Mouse (Mus musculus) midbrain, embryonic 10.5 days (tissue): ENCODE results near the gene Map3k4. TPM values are rescaled to one million over a fixed set of nuclear protein-coding genes. Genes with fewer than 3 reads are reported as not detected.
"Not testable (repeated sequence)": the region's sequence is repeated elsewhere in the genome, so short reads cannot be mapped to it uniquely, and the experiment has no call there.

Experiments used
- DNase-seq: peaks from one replicate; pipeline ENCODE4 v3.0.0-alpha.2; 2017; ENCODE audit warnings: low spot score
- H3K27ac ChIP-seq: fragments of 300-500 bp; sonication (generic); replicated peaks from 2 replicates; pipeline ENCODE4 v1.5.1; 2016; ENCODE audit warnings: mild to moderate bottlenecking
- H3K27me3 ChIP-seq: fragments of 300-500 bp; sonication (generic); 2 replicates; pipeline ENCODE4 v1.6.1; 2016; ENCODE audit warnings: low read depth, mild to moderate bottlenecking; ENCODE audit not compliant: poor library complexity, severe bottlenecking
- H3K36me3 ChIP-seq: fragments of 300-500 bp; sonication (generic); 2 replicates; pipeline ENCODE4 v1.6.1; 2016; ENCODE audit warnings: mild to moderate bottlenecking, moderate library complexity
- H3K4me1 ChIP-seq: fragments of 300-500 bp; sonication (generic); 2 replicates; pipeline ENCODE4 v1.6.1; 2016
- H3K4me3 ChIP-seq: fragments of 300-500 bp; sonication (generic); 2 replicates; pipeline ENCODE4 v1.5.1; 2016; ENCODE audit warnings: mild to moderate bottlenecking, moderate library complexity
- H3K9me3 ChIP-seq: fragments of 300-500 bp; sonication (generic); replicated peaks from 2 replicates; pipeline ENCODE4 v1.6.1; 2016; ENCODE audit warnings: mild to moderate bottlenecking
- WGBS: fragments of 180-500 bp; shearing (Covaris S2); methylation state at CpG from one replicate; pipeline ENCODE4 v1.1.7; 2016; 5-methylcytosine and 5-hydroxymethylcytosine counted together
- polyA plus RNA-seq: library from polyadenylated mRNA; unstranded; fragments of >200 nt; fragmentation: Nextera tagmentation; extraction: Ambion mirVana; gene quantifications from 2 replicates; pipeline ENCODE4 v1.2.1, GENCODE M21; 2016

Map3k4 gene
- polyA plus RNA-seq, 1 experiment from 2014 or later = 45.3 TPM

DNA sequence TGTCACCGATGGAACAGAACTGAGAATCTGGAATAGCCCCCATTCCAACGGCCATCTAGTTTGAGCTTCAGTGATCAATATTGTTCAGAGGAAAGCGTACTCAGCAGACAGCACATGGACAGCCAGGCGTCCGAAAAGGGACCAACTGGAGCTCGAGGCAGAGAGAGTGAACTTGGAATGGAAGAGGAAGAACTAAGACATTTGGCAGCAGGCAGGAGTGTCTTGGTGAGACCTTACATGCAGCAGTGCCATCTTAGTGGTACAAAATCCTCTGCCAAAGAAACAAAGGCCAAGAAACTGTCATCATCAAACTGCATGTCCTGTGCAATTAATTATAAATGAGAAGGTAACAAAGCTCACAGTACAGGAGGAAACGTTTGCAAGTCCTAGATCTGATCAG is 19.2 kb downstream of the Map3k4 start:
- H3K36me3 ChIP-seq = no peaks in the 10 kb centered on the region
- 90% methylated on average over 7 of the region's 7 CpGs for WGBS
- no peak overlapping the region for H3K4me3 ChIP-seq
- no peak for DNase-seq
- no peaks in the 10 kb centered on the region for H3K27me3 ChIP-seq
- H3K4me1 ChIP-seq = peaks cover 20% of the 10 kb centered on the region
- H3K27ac ChIP-seq = no peak overlapping the region
- H3K9me3 ChIP-seq = no peaks in the 10 kb centered on the region

DNA sequence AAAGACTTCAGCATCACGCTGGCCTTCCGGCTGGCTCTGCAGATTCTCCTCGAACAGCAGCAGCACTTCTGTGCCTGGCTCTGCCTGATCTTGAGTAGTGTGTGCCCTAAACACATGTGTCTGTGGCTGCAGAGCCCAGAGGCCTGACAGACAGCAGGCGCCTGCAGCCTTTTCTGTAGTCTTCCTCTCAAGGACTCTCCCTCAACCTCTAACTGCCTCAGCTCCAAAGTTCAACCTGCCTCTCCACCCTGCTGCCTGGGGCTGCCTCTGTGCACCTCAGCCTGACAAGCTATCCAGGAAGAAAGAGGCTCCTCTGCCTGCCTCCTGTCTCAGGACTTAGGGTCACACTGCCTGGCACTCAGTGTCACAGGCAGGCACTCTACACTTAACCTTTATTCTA is 20.6 kb downstream of the Map3k4 start:
- H3K9me3 ChIP-seq = no peaks in the 10 kb centered on the region
- peaks cover 28% of the 10 kb centered on the region for H3K4me1 ChIP-seq
- H3K36me3 ChIP-seq = no peaks in the 10 kb centered on the region
- WGBS = 94% methylated on average over 4 of the region's 4 CpGs
- no peaks in the 10 kb centered on the region for H3K27me3 ChIP-seq
- no peak for DNase-seq
- no peak overlapping the region for H3K4me3 ChIP-seq
- no peak overlapping the region for H3K27ac ChIP-seq

DNA sequence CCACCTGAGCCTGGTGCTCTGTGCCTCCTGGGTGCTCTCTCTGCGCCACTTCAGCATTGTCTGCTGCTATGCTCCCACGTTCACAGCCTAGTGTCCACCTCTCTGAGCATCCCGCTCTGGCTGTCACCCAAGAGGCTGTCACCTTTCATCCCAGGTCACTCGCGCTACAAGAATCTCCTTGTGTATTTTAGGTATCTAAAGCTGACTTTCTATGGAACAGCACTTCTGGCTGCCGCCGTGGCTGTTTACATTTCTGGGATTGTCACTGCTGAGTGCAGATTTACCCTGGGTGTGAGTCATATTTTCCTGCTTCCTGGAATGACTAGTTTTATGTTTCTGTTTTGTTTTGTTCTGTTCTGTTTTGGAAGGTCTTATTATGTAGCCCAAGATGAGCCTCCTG is 21.3 kb downstream of the Map3k4 start:
- Histone ChIP-seq H3K9me3 (no peaks in the 10 kb centered on the region), H3K36me3 (no peaks in the 10 kb centered on the region), H3K27me3 (no peaks in the 10 kb centered on the region), H3K27ac (no peak overlapping the region), H3K4me1 (peaks cover 24% of the 10 kb centered on the region), H3K4me3 (no peak overlapping the region)
- no peak for DNase-seq
- WGBS = 86% methylated on average over 7 of the region's 7 CpGs

DNA sequence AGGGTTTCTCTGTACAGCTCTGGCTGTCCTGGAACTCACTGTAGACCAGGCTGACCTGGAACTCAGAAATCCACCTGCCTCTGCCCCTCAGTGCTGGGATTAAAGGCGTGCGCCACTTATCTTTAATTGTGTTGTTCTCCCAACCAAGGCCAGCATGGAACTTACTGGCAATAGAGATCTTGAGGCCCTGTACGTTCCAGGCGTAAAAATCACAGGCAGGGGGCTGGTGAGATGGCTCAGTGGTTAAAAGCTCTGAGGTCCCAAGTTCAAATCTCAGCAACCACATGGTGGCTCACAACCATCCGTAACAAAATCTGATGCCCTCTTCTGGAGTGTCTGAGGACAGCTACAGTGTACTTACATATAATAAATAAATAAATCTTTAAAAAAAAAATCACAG is 22.7 kb downstream of the Map3k4 start:
- not testable (repeated sequence) for DNase-seq, H3K4me3 ChIP-seq, H3K27me3 ChIP-seq, H3K36me3 ChIP-seq, H3K9me3 ChIP-seq, H3K27ac ChIP-seq
- 93% methylated on average over 5 of the region's 5 CpGs for WGBS
- peaks cover 19% of the 10 kb centered on the region for H3K4me1 ChIP-seq

DNA sequence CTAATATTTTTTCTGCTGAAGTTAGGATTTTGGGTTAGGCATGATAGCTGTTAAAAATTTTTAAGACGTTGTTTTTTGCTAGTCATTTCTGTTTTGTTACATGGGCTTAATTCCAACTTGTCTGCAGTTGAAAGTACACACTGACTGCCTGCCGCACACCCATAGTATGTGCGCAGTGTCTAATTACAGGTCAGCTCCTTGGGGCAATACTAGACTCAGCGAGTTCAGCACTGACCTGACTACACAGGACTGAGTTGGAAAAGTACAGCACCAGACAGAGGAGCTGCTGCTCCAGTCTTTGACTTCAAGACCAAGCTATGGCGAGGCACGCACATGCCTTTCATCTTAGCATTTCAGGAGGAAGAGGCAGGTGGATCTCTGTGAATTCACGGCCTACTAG is 24.2 kb downstream of the Map3k4 start:
- Histone ChIP-seq H3K4me1 (peaks cover 22% of the 10 kb centered on the region), H3K36me3 (no peaks in the 10 kb centered on the region), H3K4me3 (no peak overlapping the region), H3K27ac (no peak overlapping the region), H3K9me3 (no peaks in the 10 kb centered on the region), H3K27me3 (no peaks in the 10 kb centered on the region)
- WGBS = 93% methylated on average over 7 of the region's 7 CpGs
- no peak for DNase-seq

DNA sequence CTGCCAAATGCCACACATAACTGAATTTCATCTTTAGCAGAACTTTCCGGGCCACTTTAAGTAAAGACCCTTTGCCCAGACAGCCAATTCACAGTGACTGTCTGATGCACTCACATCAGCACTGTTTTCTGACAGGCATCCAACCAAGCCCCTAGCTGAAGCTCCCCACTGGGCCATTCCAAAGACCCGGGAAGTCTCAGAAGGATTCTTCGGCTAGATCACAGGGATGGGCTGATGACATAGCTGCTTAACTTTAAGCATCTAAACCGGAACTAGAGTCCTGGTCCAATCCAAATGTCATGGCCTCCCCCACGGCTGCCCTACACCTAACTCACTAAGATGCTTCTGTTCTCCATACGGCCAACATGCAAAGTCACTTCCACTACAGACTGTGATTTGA is 25.0 kb downstream of the Map3k4 start:
- 83% methylated on average over 6 of the region's 6 CpGs for WGBS
- Histone ChIP-seq H3K27ac (no peak overlapping the region), H3K9me3 (peaks cover 4% of the 10 kb centered on the region; the same call in 1 of the 2 replicates), H3K4me3 (no peak overlapping the region), H3K4me1 (peaks cover 22% of the 10 kb centered on the region), H3K36me3 (peaks cover 6% of the 10 kb centered on the region), H3K27me3 (no peaks in the 10 kb centered on the region)
- no peak for DNase-seq

DNA sequence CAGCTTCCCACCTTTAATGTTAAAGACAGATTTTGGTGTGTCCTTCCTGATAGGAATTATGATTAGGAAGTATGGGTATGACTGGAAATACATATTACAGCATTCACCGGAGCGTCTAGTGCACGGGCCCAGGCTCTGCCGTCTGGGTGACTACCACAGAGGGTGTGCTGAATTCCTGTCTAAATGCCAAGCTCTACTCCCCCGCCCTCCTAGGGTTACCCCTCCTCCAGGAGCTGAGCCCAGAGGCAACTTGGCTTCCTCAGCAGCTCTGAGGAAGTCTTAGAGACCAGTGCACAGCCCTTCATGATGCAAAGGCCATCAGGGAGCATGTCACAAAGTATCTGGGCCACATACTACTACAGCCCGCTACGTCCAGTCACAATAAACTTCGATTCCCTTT is 25.7 kb downstream of the Map3k4 start:
- WGBS = 96% methylated on average over 8 of the region's 8 CpGs
- H3K4me1 ChIP-seq = peaks cover 22% of the 10 kb centered on the region
- no peak for DNase-seq
- no peak overlapping the region for H3K27ac ChIP-seq
- H3K4me3 ChIP-seq = no peak overlapping the region
- H3K27me3 ChIP-seq = no peaks in the 10 kb centered on the region
- H3K9me3 ChIP-seq = peaks cover 10% of the 10 kb centered on the region
- H3K36me3 ChIP-seq = peaks cover 12% of the 10 kb centered on the region

DNA sequence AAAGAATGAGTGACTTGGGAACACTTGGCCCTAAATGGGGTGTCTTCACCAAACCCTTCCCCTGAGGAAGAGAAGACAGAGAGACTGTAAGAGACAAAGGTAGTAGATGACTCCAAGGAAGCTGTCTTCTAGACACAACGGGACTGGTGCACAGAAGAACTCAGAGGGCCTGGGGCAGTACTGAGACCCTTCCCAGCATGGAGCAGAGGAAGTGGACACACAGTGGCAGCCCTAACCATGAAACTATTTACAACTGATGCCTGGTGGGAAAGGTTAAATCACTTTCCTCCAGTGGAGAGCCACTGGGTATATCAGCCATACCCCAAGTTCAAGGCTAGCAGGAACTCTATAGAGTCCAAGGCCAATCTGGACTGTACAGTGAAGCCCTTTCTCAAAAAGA is 26.2 kb downstream of the Map3k4 start:
- H3K4me1 ChIP-seq = peaks cover 22% of the 10 kb centered on the region
- 96% methylated on average over 1 of the region's 1 CpGs for WGBS
- no peaks in the 10 kb centered on the region for H3K27me3 ChIP-seq
- H3K36me3 ChIP-seq = peaks cover 12% of the 10 kb centered on the region
- DNase-seq = no peak
- no peak overlapping the region for H3K4me3 ChIP-seq
- peaks cover 10% of the 10 kb centered on the region for H3K9me3 ChIP-seq
- H3K27ac ChIP-seq = no peak overlapping the region

DNA sequence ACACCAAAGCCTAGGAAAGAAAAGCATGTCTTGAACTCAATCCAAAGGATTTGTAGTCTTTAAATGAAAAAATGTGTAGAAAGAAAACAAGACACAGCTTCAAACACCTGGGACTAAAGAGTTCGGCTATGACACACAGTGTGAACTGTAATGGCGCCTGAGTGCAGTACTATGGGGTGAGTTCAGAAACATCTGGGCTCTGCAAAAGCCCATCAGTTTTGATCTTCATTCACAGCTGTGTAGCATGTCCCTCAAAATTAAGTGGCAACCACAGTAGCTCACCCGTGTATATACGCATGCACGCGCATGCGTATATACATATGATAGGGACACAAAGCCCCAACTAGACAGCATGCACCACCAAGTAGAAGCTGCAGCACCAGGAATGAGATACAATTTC is 27.4 kb downstream of the Map3k4 start:
- no peak overlapping the region for H3K4me3 ChIP-seq
- no peak for DNase-seq
- peaks cover 12% of the 10 kb centered on the region for H3K36me3 ChIP-seq
- peaks cover 18% of the 10 kb centered on the region for H3K4me1 ChIP-seq
- peaks cover 10% of the 10 kb centered on the region for H3K9me3 ChIP-seq
- no peaks in the 10 kb centered on the region for H3K27me3 ChIP-seq
- WGBS = 96% methylated on average over 7 of the region's 7 CpGs
- no peak overlapping the region for H3K27ac ChIP-seq

DNA sequence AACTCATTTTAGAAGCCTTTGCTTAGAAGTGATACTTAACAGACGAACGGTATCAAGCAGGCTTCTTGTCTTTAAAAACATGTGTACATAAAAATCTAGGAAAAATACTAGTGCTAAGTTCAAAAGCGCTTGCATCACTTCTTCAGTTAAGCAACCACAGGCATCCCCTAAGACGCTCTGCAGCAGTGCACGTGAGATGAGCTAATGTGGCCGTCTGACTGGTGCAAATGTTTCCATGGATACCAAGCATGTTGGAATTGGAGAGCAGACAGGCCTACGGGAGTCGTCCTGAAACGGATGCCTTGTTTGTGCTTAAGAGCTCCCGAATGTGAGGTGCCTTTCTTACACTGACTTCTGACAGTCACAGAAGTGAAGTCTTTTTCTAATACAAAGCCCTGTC is 27.9 kb downstream of the Map3k4 start:
- no peak overlapping the region for H3K27ac ChIP-seq
- WGBS = 45% methylated on average over 10 of the region's 10 CpGs

DNA sequence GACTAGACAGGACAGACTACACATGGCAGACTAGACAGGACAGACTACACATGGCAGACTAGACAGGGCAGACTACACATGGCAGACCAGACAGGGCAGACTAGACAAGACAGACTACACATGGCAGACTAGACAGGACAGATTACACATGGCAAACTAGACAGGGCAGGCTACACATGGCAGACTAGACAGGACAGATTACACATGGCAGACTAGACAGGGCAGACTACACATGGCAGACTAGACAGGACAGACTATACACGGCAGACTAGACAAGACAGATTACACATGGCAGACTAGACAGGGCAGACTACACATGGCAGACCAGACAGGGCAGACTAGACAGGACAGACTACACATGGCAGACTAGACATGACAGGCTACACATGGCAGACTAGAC is 28.8 kb downstream of the Map3k4 start:
- H3K36me3 ChIP-seq = peaks cover 12% of the 10 kb centered on the region
- not testable (repeated sequence) for H3K27ac ChIP-seq, DNase-seq, H3K9me3 ChIP-seq, H3K27me3 ChIP-seq, H3K4me3 ChIP-seq
- WGBS = 97% methylated on average over 1 of the region's 1 CpGs
- peaks cover 18% of the 10 kb centered on the region for H3K4me1 ChIP-seq

More for the DNA sequence above, 27.9 kb downstream of the Map3k4 start:
- peak; percentile 58 for DNase-seq
- H3K36me3 ChIP-seq = peaks cover 12% of the 10 kb centered on the region
- H3K4me1 ChIP-seq = peaks cover 18% of the 10 kb centered on the region
- no peaks in the 10 kb centered on the region for H3K27me3 ChIP-seq
- peaks cover 10% of the 10 kb centered on the region for H3K9me3 ChIP-seq
- no peak overlapping the region for H3K4me3 ChIP-seq

DNA sequence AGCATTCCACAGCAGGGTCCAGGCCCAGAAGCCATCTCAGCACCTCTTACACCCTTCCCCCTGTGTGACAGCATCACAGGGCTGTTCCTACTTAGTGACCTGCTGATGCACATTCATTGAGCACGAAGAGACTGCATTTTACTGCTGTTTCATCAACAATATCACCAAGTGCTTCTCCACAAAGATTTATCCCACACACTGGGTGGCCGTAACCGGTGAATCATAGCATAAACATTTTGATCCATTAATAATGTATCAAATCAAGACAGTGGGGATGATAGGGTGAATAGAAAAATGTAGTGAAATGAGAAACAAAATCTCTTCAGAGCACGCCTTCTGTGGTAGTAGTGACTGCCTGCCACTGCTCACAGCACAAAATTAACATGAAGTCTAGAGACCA is 29.7 kb downstream of the Map3k4 start:
- peaks cover 10% of the 10 kb centered on the region for H3K9me3 ChIP-seq
- no peaks in the 10 kb centered on the region for H3K27me3 ChIP-seq
- no peak overlapping the region for H3K27ac ChIP-seq
- DNase-seq = no peak
- H3K4me3 ChIP-seq = no peak overlapping the region
- H3K4me1 ChIP-seq = peaks cover 15% of the 10 kb centered on the region
- WGBS = 96% methylated on average over 4 of the region's 4 CpGs
- H3K36me3 ChIP-seq = peaks cover 12% of the 10 kb centered on the region

DNA sequence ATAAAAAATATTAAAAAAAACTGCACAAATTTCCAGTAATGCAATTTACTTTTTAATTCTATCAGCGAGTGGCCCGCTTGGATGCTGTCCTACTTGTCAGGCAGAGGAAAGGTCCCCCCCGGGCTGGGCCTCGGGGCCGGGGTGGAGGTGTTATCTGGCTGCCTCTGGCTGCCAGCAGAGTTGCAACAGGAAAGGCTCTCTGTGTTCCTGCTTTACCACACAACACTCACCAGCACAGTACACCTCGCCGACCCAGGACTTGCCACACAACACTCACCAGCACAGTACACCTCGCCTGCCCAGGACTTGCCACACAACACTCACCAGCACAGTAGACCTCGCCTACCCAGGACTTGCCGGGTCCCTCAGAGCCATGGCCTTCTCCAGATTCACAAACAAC is 38.8 kb downstream of the Map3k4 start:
- 94% methylated on average over 10 of the region's 10 CpGs for WGBS
- H3K36me3 ChIP-seq = peaks cover 41% of the 10 kb centered on the region
- peaks cover 12% of the 10 kb centered on the region for H3K9me3 ChIP-seq
- no peak overlapping the region for H3K27ac ChIP-seq
- no peak overlapping the region for H3K4me3 ChIP-seq
- no peak for DNase-seq
- H3K4me1 ChIP-seq = no peaks in the 10 kb centered on the region
- no peaks in the 10 kb centered on the region for H3K27me3 ChIP-seq

DNA sequence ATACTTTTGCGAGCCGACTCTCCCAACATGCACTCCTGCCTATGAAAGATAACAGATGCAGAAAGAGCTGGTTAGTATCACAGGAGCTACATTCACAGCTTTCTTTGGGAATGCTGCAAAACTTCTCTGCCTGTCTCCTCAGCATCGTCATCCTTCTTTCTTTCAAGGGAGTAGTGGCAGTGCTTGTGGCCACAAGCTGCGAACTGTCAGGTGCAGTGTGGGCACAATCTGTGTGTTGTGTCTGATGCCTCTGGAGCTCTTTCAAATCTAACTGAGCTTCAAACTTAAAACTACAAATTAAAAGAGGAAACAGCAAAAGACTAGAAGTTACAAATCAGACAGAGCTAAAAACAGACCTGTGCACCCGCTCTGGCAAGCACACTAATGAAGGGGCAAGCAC is 40.5 kb downstream of the Map3k4 start:
- Histone ChIP-seq H3K27ac (no peak overlapping the region), H3K27me3 (no peaks in the 10 kb centered on the region), H3K4me3 (no peak overlapping the region), H3K36me3 (peaks cover 41% of the 10 kb centered on the region), H3K9me3 (peaks cover 6% of the 10 kb centered on the region), H3K4me1 (no peaks in the 10 kb centered on the region)
- DNase-seq = no peak
- WGBS = 97% methylated on average over 5 of the region's 5 CpGs
